Mouse (Mus musculus) C2C12 (cell line): Measurements from ENCODE around the gene Klf16.

Experiments used
- CTCF ChIP-seq: IDR thresholded peaks from one replicate; pipeline ENCODE4 v1.5.1; 2011; ENCODE audit not compliant: control insufficient read depth, insufficient read depth, insufficient read length
- FOSL1 ChIP-seq: IDR thresholded peaks from one replicate; pipeline ENCODE4 v1.8.0; 2011; ENCODE audit warnings: mild to moderate bottlenecking, low read length; ENCODE audit not compliant: poor library complexity, insufficient read depth, severe bottlenecking
- MAX ChIP-seq: IDR thresholded peaks from one replicate; pipeline ENCODE4 v1.6.1; 2011; ENCODE audit warnings: mild to moderate bottlenecking, control low read depth
- MYOD1 ChIP-seq: IDR thresholded peaks from one replicate; pipeline ENCODE4 v1.6.1; 2011; ENCODE audit warnings: low read depth; ENCODE audit not compliant: control insufficient read depth, insufficient read length

DNA sequence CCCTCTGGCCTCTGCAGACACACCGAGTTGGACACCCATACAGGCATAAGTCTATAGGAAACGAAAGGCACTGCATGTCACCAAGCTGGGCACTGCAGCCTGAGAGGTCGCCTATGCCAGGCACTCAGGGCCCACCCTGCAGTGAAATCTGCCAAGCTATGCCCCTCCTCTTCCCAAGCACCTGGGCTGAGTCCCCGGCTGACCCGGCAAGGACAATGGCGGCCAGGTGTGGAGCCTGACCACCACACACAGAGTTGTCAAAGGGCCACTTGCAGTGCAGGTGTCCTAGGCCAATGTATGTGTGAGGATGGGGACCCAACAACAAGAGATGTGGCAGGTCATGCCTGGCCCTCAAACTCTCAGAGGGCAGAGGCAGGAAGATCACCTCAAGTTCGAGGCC lies 17.7 kb downstream of the Klf16 start:
- TF ChIP-seq CTCF (no peak), MAX (no peak), FOSL1 (no peak), MYOD1 (no peak)
